ENCODE assay signal across 23 mouse cellular contexts in genomic region chr9:47391669-47392068, GRCm38 (mm10).
DNase-seq lines count a peak whose midpoint lies in the region; ATAC-seq and TF ChIP-seq lines count a peak whose summit lies in the region.
"Had no signal": no experiment of that assay in that cellular context is flagged by ENCODE, and none has a peak within 500 bp of the region (broad histone marks: within the 10 kb centered on the region; RNA-seq: fewer than 3 reads in every experiment).

No protein-coding gene starts in this region.

- H3K4me2 ChIP-seq in lung, embryonic 14.5 days, result no peak overlapping the region
- H3K4me2 ChIP-seq in lung, postnatal 0 days (replicated peaks; ENCODE audit: low read depth, low read length), result no peak overlapping the region
- H3K4me2 ChIP-seq: embryonic facial prominence, embryonic 12.5 days; embryonic facial prominence, embryonic 15.5 days; forebrain, embryonic 12.5 days had no signal

- intact Hi-C loops in heart, postnatal 10 days (cut with DNase I), result no loop called here

- H3K4me1 ChIP-seq in lung, embryonic 14.5 days (ENCODE audit: insufficient read depth), result no peaks in the 10 kb centered on the region
- no peaks in the 10 kb centered on the region for H3K4me1 ChIP-seq in lung, adult 2 months (ENCODE audit: control insufficient read depth, insufficient read depth, low read length)
- no peaks in the 10 kb centered on the region for H3K4me1 ChIP-seq in lung, postnatal 0 days (ENCODE audit: insufficient read depth, low read depth, low read length)
- H3K4me1 ChIP-seq: embryonic facial prominence, embryonic 15.5 days had no signal

- TF ChIP-seq CTCF in lung, embryonic 14.5 days (IDR thresholded peaks at IDR 0.05; ENCODE audit: low read depth), result no peak
- TF ChIP-seq CTCF in lung, adult 2 months (IDR thresholded peaks at IDR 0.05; ENCODE audit: insufficient read depth, low read length), result no peak
- TF ChIP-seq CTCF in lung, postnatal 0 days (IDR thresholded peaks at IDR 0.05), result no peak

- H3K27me3 ChIP-seq in lung, embryonic 14.5 days (ENCODE audit: insufficient read depth, low read length), result 0 out of 2 replicates have a peak, but pooled peaks cover 2% of the 10 kb centered on the region
- no peaks in the 10 kb centered on the region for H3K27me3 ChIP-seq in lung, postnatal 0 days (replicated peaks; ENCODE audit: insufficient read depth, low read length)

- DNase-seq in heart, adult 11 months, result peak; percentile 36
- no peak for DNase-seq in heart, postnatal 10 days
- peak; percentile 66 for DNase-seq in lung, embryonic 14.5 days
- DNase-seq in lung, adult 2 months, result no peak
- peak; percentile 64 for DNase-seq in lung, postnatal 0 days (ENCODE audit: low spot score)
- no peak for DNase-seq in lung, postnatal 10 days
- DNase-seq: adrenal gland, adult 2 months; adrenal gland, postnatal 10 days; adrenal gland, postnatal 25 days; cerebellum, adult 11 months; cerebellum, adult 18-20 months; cerebellum, adult 8-10 months; cerebellum, adult 9-11 months; cerebellum, postnatal 14 days; cerebellum, postnatal 36 days; embryo, embryonic 11 days had no signal

- 49% methylated on average over 5 of the region's 5 CpGs for WGBS in lung, embryonic 14.5 days
- WGBS in lung, adult 2 months, result 61% methylated on average over 5 of the region's 5 CpGs
- WGBS in lung, postnatal 0 days, result 47% methylated on average over 5 of the region's 5 CpGs

- no peaks in the 10 kb centered on the region for H3K9me3 ChIP-seq in lung, embryonic 14.5 days (ENCODE audit: low read depth, low read length)
- no peaks in the 10 kb centered on the region for H3K9me3 ChIP-seq in lung, postnatal 0 days (ENCODE audit: low read length)
- H3K9me3 ChIP-seq: embryonic facial prominence, embryonic 12.5 days; embryonic facial prominence, embryonic 15.5 days; forebrain, embryonic 10.5 days; forebrain, embryonic 12.5 days had no signal

- no peaks in the 10 kb centered on the region for H3K36me3 ChIP-seq in lung, embryonic 14.5 days (ENCODE audit: insufficient read depth)
- H3K36me3 ChIP-seq in lung, postnatal 0 days (ENCODE audit: insufficient read depth, low read length), result no peaks in the 10 kb centered on the region
- H3K36me3 ChIP-seq: embryonic facial prominence, embryonic 12.5 days; embryonic facial prominence, embryonic 15.5 days; forebrain, embryonic 10.5 days; forebrain, embryonic 12.5 days had no signal

- TF ChIP-seq EP300 in lung, postnatal 0 days (IDR thresholded peaks at IDR 0.05), result no peak

- no peak overlapping the region for H3K27ac ChIP-seq in lung, embryonic 14.5 days (ENCODE audit: low read depth)
- H3K27ac ChIP-seq in lung, postnatal 0 days (ENCODE audit: low read length), result no peak overlapping the region
- H3K27ac ChIP-seq: embryonic facial prominence, embryonic 12.5 days; embryonic facial prominence, embryonic 15.5 days; forebrain, embryonic 10.5 days; forebrain, embryonic 12.5 days had no signal

- ATAC-seq in lung, embryonic 14.5 days (ENCODE audit: insufficient read depth), result no peak
- peak; percentile 60 for ATAC-seq in lung, postnatal 0 days
- ATAC-seq: forebrain, embryonic 14.5 days; forebrain, embryonic 16.5 days had no signal

- no peak for TF ChIP-seq POLR2A in lung, adult 2 months (IDR thresholded peaks at IDR 0.05; ENCODE audit: borderline replicate concordance, extremely low read depth, low read depth, low read length)

- no peak overlapping the region for H3K4me3 ChIP-seq in lung, embryonic 14.5 days (ENCODE audit: low read depth, low read length)
- H3K4me3 ChIP-seq in lung, adult 2 months (replicated peaks; ENCODE audit: extremely low read depth, low read depth, low read length), result no peak overlapping the region
- no peak overlapping the region for H3K4me3 ChIP-seq in lung, postnatal 0 days (ENCODE audit: low read depth, low read length)
- H3K4me3 ChIP-seq: embryonic facial prominence, embryonic 12.5 days; embryonic facial prominence, embryonic 15.5 days; erythroblast, embryonic 14.5 days; forebrain, embryonic 10.5 days; forebrain, embryonic 12.5 days had no signal

- no peak overlapping the region for H3K9ac ChIP-seq in lung, embryonic 14.5 days
- no peak overlapping the region for H3K9ac ChIP-seq in lung, postnatal 0 days (replicated peaks; ENCODE audit: low read depth)
- H3K9ac ChIP-seq: embryonic facial prominence, embryonic 12.5 days; embryonic facial prominence, embryonic 15.5 days; forebrain, embryonic 12.5 days had no signal

Comparison
In these comparisons a context has a peak if more than half of its experiments do, and no peak if none do; other contexts are left out.
1. DNase-seq: peak in heart, adult 11 months (single experiment), lung, embryonic 14.5 days (single experiment) and lung, postnatal 0 days (single experiment); none in heart, postnatal 10 days (0 of 2), lung, adult 2 months (single experiment) and lung, postnatal 10 days (single experiment).